Mouse (Mus musculus) hindbrain, embryonic 13.5 days (tissue): ENCODE results near the gene Phf24. TPM values are rescaled to one million over a fixed set of nuclear protein-coding genes. Genes with fewer than 3 reads are reported as not detected.
"Not testable (repeated sequence)": the region's sequence is repeated elsewhere in the genome, so short reads cannot be mapped to it uniquely, and the experiment has no call there.

Experiments
- ATAC-seq: fragments of 200-750 bp; cut with Nextera tagmentation; 2 replicates; pipeline ENCODE4 v1.8.0; 2017; ENCODE audit warnings: moderate TSS enrichment; ENCODE audit not compliant: low FRiP score
- H3K27ac ChIP-seq: fragments of 300-500 bp; sonication (generic); 2 replicates; pipeline ENCODE4 v1.5.1; 2015; ENCODE audit warnings: inconsistent platforms, mild to moderate bottlenecking, moderate library complexity
- H3K27me3 ChIP-seq: fragments of 300-500 bp; sonication (generic); 2 replicates; pipeline ENCODE4 v1.6.1; 2015; ENCODE audit warnings: mild to moderate bottlenecking, inconsistent platforms
- H3K36me3 ChIP-seq: fragments of 300-500 bp; sonication (generic); 2 replicates; pipeline ENCODE4 v1.6.1; 2015; ENCODE audit warnings: mild to moderate bottlenecking, inconsistent platforms
- H3K4me1 ChIP-seq: fragments of 300-500 bp; sonication (generic); replicated peaks from 2 replicates; pipeline ENCODE4 v1.6.1; 2015; ENCODE audit warnings: inconsistent platforms
- H3K4me2 ChIP-seq: fragments of 300-500 bp; sonication (generic); 2 replicates; pipeline ENCODE4 v1.6.1; 2015; ENCODE audit warnings: inconsistent platforms, mild to moderate bottlenecking, moderate library complexity
- H3K4me3 ChIP-seq: fragments of 300-500 bp; sonication (generic); 2 replicates; pipeline ENCODE4 v1.5.1; 2015; ENCODE audit warnings: mild to moderate bottlenecking, inconsistent platforms
- H3K9ac ChIP-seq: fragments of 300-500 bp; sonication (generic); 2 replicates; pipeline ENCODE4 v1.6.1; 2015; ENCODE audit warnings: mild to moderate bottlenecking, inconsistent platforms
- H3K9me3 ChIP-seq: fragments of 300-500 bp; sonication (generic); 2 replicates; pipeline ENCODE4 v1.6.1; 2016; ENCODE audit warnings: inconsistent platforms
- WGBS: fragments of 180-500 bp; shearing (Covaris S2); methylation state at CpG from one replicate; pipeline ENCODE4 v1.1.7; 2015; 5-methylcytosine and 5-hydroxymethylcytosine counted together
- polyA plus RNA-seq: library from polyadenylated mRNA; unstranded; fragments of >200 nt; fragmentation: Nextera tagmentation; extraction: Ambion mirVana; gene quantifications from 2 replicates; pipeline ENCODE4 v1.2.1, GENCODE M21; 2015

Gene Phf24
- polyA plus RNA-seq, 1 experiment from 2014 or later: 21.7 TPM

DNA sequence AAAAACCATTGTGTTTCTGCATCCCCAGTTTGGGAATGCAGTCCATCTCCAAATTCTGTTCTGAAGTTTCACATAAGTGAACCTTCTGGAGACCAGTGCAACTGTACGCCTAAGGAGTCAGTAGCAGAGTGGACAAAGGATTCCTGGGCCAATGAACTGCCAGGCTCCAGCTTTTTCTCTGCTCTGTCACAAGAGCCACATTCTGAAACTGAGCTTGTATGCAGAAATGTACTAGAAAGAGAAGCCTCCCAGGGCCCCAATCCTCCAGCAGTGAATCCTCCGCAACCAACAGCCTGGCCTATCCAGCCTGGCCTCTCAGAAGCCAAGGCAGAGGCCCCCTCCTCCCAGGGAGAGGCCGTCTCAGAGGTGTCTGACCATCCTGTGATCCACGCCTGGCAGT is 56.5 kb downstream of the Phf24 start:
- Histone ChIP-seq H3K9ac (no peak overlapping the region), H3K27ac (no peak overlapping the region), H3K4me2 (no peak overlapping the region), H3K4me3 (no peak overlapping the region), H3K27me3 (no peaks in the 10 kb centered on the region), H3K9me3 (no peaks in the 10 kb centered on the region), H3K4me1 (no peaks in the 10 kb centered on the region), H3K36me3 (peaks cover 6% of the 10 kb centered on the region)
- WGBS: 88% methylated on average over 4 of the region's 4 CpGs
- no peak for ATAC-seq

DNA sequence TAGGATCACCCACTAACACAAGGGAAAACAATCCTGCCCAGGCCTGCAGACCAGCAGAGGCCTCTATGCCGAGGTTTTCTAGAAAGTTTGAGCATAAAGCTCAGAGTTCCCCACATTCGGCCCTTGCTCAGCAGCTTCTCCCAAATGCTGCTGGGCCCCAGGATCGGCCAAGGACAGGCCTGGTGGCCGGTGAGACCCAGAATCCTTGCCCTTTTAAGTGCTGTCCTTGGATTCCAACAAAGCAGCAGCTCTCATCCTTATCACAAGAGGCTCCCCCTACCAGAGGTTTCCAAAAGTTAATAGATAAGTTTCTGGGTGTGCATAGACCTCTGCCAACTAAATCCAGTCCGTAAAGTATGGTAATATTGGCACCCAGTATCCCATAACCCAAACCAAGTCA is 57.4 kb downstream of the Phf24 start:
- peaks cover 15% of the 10 kb centered on the region for H3K36me3 ChIP-seq
- no peak overlapping the region for H3K4me3 ChIP-seq
- no peaks in the 10 kb centered on the region for H3K4me1 ChIP-seq
- 88% methylated on average over 5 of the region's 5 CpGs for WGBS
- H3K27ac ChIP-seq: no peak overlapping the region
- H3K9me3 ChIP-seq: no peaks in the 10 kb centered on the region
- no peak overlapping the region for H3K9ac ChIP-seq
- H3K4me2 ChIP-seq: no peak overlapping the region
- ATAC-seq: no peak
- H3K27me3 ChIP-seq: no peaks in the 10 kb centered on the region

DNA sequence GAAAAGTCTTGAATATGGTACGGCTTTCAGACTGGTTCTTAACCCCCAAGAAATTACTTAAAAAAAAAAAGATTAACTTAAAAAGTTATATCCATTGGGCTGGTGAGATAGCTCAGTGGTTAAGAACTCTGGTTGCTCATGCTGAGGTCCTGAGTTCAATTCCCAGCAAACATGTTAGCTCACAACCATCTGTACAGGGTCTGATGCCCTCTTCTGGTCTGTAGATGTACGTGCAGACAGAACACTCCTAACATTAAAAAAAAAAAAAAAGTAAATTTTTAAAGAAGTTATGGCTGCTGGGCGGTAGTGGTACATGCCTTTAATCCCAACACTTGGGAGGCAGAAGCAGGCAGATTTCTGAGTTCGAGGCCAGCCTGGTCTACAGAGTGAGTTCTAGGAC is 61.6 kb downstream of the Phf24 start:
- Histone ChIP-seq H3K4me3 (no peak overlapping the region), H3K4me1 (no peaks in the 10 kb centered on the region), H3K36me3 (peaks cover 53% of the 10 kb centered on the region), H3K9ac (no peak overlapping the region), H3K9me3 (no peaks in the 10 kb centered on the region), H3K4me2 (no peak overlapping the region), H3K27me3 (no peaks in the 10 kb centered on the region), H3K27ac (no peak overlapping the region)
- 92% methylated on average over 4 of the region's 4 CpGs for whole genome bisulfite sequencing
- ATAC-seq: no peak

DNA sequence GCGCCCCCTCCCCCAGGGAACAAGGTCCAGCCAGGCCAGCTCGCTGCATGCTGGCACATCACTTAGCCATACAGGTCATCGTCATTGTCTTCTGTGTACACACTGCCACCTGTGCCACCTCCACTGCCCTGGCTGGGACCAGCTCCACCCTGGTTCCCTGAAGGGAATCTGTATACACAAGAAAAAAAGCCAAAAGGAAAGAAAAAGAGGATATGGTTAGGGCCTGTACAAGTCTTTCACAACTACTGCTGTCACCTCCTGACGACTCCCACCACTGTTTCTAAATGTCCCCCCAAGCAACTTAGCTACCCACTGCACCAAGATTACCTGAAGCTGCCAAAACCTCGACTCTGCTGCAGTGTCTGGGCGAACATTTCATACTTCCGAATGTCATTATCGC is 64.0 kb downstream of the Phf24 start:
- not testable (repeated sequence) for H3K9me3 ChIP-seq, H3K4me1 ChIP-seq, H3K27ac ChIP-seq, H3K4me2 ChIP-seq, H3K9ac ChIP-seq, ATAC-seq, H3K4me3 ChIP-seq, H3K27me3 ChIP-seq
- WGBS: 96% methylated on average over 8 of the region's 8 CpGs
- peaks cover 76% of the 10 kb centered on the region for H3K36me3 ChIP-seq

DNA sequence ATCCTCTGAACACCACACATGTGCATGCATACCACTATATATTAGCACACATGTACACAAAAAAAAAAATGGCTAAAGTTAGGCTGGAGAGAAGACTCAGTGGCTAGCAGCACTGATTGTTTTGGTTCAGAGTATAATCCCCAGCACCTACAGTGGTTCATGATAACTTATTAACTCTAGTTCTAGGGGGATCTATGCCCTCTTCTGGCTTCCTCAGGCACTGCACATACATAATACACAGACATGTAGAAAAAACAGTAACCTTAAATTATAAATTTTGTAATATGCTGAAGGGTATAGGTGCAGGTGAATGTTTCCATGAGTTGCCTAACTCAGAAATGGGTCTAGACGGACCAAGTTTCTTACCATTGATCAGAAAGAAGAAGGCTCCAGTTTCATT is 71.8 kb downstream of the Phf24 start:
- Histone ChIP-seq H3K9me3 (no peaks in the 10 kb centered on the region), H3K27ac (no peak overlapping the region), H3K27me3 (no peaks in the 10 kb centered on the region), H3K9ac (no peak overlapping the region), H3K36me3 (peaks cover 97% of the 10 kb centered on the region), H3K4me3 (no peak overlapping the region), H3K4me2 (no peak overlapping the region), H3K4me1 (no peaks in the 10 kb centered on the region)
- ATAC-seq: no peak
- 87% methylated on average over 1 of the region's 1 CpGs for WGBS

Other genes with a start within 250 kb of the Phf24 start
- gene 4930578G10Rik, start 181.1 kb upstream of the Phf24 start, polyA plus RNA-seq: 0.23 and 0.71 TPM in 2 replicates
- gene Ccl19, start 160.1 kb upstream of the Phf24 start, polyA plus RNA-seq: 0.53 TPM in 1 of 2 replicates, not detected in the other
- gene Ccl21a, start 142.7 kb upstream of the Phf24 start, polyA plus RNA-seq: 1.3 and 1.4 TPM in 2 replicates
- 0.05 TPM in 1 of 2 replicates, not detected in the other for gene Fam205a1, start 62.8 kb upstream of the Phf24 start, polyA plus RNA-seq
- 0.36 and 0.69 TPM in 2 replicates for gene Gm12394, start 59.9 kb upstream of the Phf24 start, polyA plus RNA-seq
- gene Fam205c, start 42.4 kb upstream of the Phf24 start, polyA plus RNA-seq: 1.7 and 2.3 TPM in 2 replicates
- 51.0 and 51.2 TPM in 2 replicates for gene Dnajb5, start 33.2 kb downstream of the Phf24 start, polyA plus RNA-seq
- gene 1700022I11Rik, start 52.9 kb downstream of the Phf24 start, polyA plus RNA-seq: 0.63 and 0.70 TPM in 2 replicates
- gene Vcp, start 83.8 kb downstream of the Phf24 start, polyA plus RNA-seq: 524 and 526 TPM in 2 replicates
- 20.0 and 21.9 TPM in 2 replicates for gene Fancg, start 93.8 kb downstream of the Phf24 start, polyA plus RNA-seq
- gene Pigo, start 109.2 kb downstream of the Phf24 start, polyA plus RNA-seq: 27.4 and 27.5 TPM in 2 replicates
- gene Stoml2, start 115.0 kb downstream of the Phf24 start, polyA plus RNA-seq: 226 and 232 TPM in 2 replicates
- gene Fam214b, start 129.6 kb downstream of the Phf24 start, polyA plus RNA-seq: 33.3 and 34.1 TPM in 2 replicates
- gene Unc13b, start 142.3 kb downstream of the Phf24 start, polyA plus RNA-seq: 18.6 and 19.7 TPM in 2 replicates